Mouse (Mus musculus): Measurements from ENCODE around the gene Fsd1l. TPM values are rescaled to one million over a fixed set of nuclear protein-coding genes. Genes with fewer than 3 reads are reported as not detected.
A peak's percentile ranks its signal among the peaks of the same experiment; 100 is the strongest.

Fsd1l gene
- total and polyA plus RNA-seq, 2 experiments: 0.05 to 0.74 TPM

GRCm38 (mm10) chr4:53595246-53596062 lies 35.8 kb upstream of the Fsd1l start:
- TF ChIP-seq POLR2A (IDR thresholded peaks at IDR 0.05; ENCODE audit: extremely low read depth, insufficient read depth, low read length) (no peak), CTCF (IDR thresholded peaks at IDR 0.05; ENCODE audit: low read depth, low read length) (no peak)
- H3K4me3 ChIP-seq (ENCODE audit: insufficient read depth, low read depth, low read length): peak overlapping the region; percentile 24; the same call in 1 of the 2 replicates
- no peaks in the 10 kb centered on the region for H3K27me3 ChIP-seq (ENCODE audit: control insufficient read depth, insufficient read depth, low read length)
- DNase-seq (ENCODE audit: extremely low read depth, low read depth, low spot score): peak; percentile 99
- no peaks in the 10 kb centered on the region for H3K36me3 ChIP-seq (ENCODE audit: control insufficient read depth, insufficient read depth, low read length)
- peak overlapping the region; percentile 89 for H3K27ac ChIP-seq (replicated peaks; ENCODE audit: insufficient read depth, low read depth, low read length)
- peak overlapping the region; percentile 55 for H3K9ac ChIP-seq (ENCODE audit: low read depth, low read length)
- 27% methylated on average over 12 of the region's 12 CpGs for WGBS
- H3K79me2 ChIP-seq (ENCODE audit: control insufficient read depth, insufficient read depth, low read length): no peaks in the 10 kb centered on the region
- H3K4me1 ChIP-seq (ENCODE audit: control insufficient read depth, insufficient read depth, low read length): peaks cover 11% of the 10 kb centered on the region

DNA sequence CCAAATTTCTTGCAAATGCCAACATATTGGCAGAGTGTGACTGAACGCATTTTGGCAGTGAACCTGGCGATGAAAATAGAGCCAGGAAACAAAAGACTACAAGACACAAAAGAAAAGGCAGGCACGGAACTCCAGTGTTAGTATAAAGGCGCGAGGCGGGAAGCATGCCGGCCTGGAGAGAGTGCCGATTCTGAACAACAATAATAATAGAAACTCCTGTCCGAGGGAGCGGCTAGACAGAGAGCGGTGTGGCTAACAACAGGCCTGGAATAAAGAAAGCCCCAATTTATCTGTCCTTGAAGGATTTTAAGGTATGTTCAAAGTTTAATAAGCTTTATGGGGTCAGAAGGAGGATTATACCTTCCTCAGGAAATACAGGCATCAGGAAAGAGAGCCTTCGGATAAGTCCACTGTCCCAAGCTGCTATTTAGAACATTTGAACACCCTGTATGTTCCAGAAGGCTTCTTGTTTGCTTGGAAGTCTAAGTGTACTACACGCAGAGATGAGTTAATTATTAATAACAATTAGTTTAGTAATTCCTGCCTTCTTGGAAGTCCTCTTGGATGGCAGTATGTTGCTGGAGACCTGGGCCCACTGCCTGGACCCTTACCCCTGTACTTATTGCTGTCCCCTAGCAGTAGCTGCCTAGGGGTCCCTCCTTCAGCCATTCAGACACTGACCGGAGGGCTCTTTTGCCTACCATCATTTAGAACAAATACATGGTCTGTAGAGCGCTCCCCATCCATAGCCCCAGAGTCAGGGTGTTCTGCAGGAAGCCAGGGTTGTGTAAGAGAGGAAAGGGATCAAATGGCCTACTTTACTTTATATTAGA lies 35.0 kb upstream of the Fsd1l start:
- no peaks in the 10 kb centered on the region for H3K79me2 ChIP-seq (ENCODE audit: control insufficient read depth, insufficient read depth, low read length)
- TF ChIP-seq POLR2A (IDR thresholded peaks at IDR 0.05; ENCODE audit: extremely low read depth, insufficient read depth, low read length): no peak
- no peak for TF ChIP-seq CTCF (IDR thresholded peaks at IDR 0.05; ENCODE audit: low read depth, low read length)
- H3K4me3 ChIP-seq (ENCODE audit: insufficient read depth, low read depth, low read length): peak overlapping the region; percentile 24
- H3K36me3 ChIP-seq (ENCODE audit: control insufficient read depth, insufficient read depth, low read length): no peaks in the 10 kb centered on the region
- H3K27ac ChIP-seq (replicated peaks; ENCODE audit: insufficient read depth, low read depth, low read length): peak overlapping the region; percentile 89
- peak; percentile 93 for DNase-seq (ENCODE audit: extremely low read depth, low read depth, low spot score)
- WGBS: 23% methylated on average over 15 of the region's 15 CpGs
- H3K27me3 ChIP-seq (ENCODE audit: control insufficient read depth, insufficient read depth, low read length): no peaks in the 10 kb centered on the region
- H3K9ac ChIP-seq (ENCODE audit: low read depth, low read length): peak overlapping the region; percentile 17; the same call in 1 of the 2 replicates
- peaks cover 8% of the 10 kb centered on the region for H3K4me1 ChIP-seq (ENCODE audit: control insufficient read depth, insufficient read depth, low read length)

DNA sequence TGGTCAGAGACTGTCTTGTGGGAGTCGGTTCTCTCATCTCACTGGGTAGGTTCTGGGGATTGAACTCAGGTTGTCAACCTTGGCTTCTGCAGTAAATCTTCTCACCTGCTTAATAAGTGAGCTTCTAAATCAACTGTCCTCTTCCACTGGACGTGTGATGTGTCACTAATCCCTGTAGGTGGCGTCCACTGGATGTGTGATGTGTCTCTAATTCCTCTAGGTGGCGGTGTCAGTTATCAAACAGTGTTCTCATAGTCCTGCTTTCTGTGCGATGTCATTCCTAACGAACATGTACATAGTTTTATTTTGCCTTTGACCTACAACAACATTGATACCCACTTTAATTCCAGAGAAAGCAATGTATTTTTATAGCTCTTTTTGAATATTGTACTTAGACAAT lies 30.8 kb upstream of the Fsd1l start:
- Histone ChIP-seq H3K9ac (ENCODE audit: low read depth, low read length) (no peak overlapping the region), H3K27ac (replicated peaks; ENCODE audit: insufficient read depth, low read depth, low read length) (no peak overlapping the region), H3K4me3 (ENCODE audit: insufficient read depth, low read depth, low read length) (no peak overlapping the region), H3K4me1 (ENCODE audit: control insufficient read depth, insufficient read depth, low read length) (peaks cover 4% of the 10 kb centered on the region), H3K27me3 (ENCODE audit: control insufficient read depth, insufficient read depth, low read length) (no peaks in the 10 kb centered on the region), H3K36me3 (ENCODE audit: control insufficient read depth, insufficient read depth, low read length) (no peaks in the 10 kb centered on the region), H3K79me2 (ENCODE audit: control insufficient read depth, insufficient read depth, low read length) (no peaks in the 10 kb centered on the region)
- DNase-seq (ENCODE audit: extremely low read depth, low read depth, low spot score): peak; percentile 56
- 56% methylated on average over 6 of the region's 6 CpGs for WGBS
- no peak for TF ChIP-seq POLR2A (IDR thresholded peaks at IDR 0.05; ENCODE audit: extremely low read depth, insufficient read depth, low read length)
- TF ChIP-seq CTCF (IDR thresholded peaks at IDR 0.05; ENCODE audit: low read depth, low read length): peak; percentile 54

DNA sequence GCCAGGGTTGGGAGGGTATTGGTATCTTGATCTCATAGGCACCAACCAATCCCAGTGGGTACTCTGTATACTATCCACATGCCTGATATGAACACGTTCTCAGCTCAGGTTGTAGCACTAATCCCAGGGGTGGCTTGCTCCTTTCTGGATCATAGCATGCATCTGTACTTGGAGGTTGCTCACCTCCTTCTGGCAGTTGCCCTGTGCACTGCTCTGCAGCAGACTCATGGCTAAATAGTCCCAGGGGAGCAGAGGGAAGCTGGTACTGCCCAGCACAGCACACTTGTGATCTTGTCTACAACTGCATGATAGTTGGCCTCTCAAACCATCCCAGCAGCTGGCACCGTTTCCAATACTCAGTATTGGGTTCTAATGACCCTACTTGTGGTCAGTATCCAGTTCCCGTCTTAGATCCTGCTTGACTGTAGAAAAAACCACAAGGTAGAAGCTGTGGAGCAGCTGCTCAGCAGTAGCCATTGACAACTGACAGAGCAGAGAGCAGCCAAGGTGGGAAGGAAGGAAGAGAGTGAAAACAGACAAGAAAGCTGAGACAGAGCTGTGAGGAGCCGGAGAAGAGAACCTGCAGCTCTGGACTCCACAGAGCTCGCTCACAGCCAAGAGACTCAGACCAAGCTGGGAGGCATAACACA lies 16.6 kb upstream of the Fsd1l start:
- Histone ChIP-seq H3K4me1 (ENCODE audit: control insufficient read depth, insufficient read depth, low read length) (no peaks in the 10 kb centered on the region), H3K36me3 (ENCODE audit: control insufficient read depth, insufficient read depth, low read length) (no peaks in the 10 kb centered on the region), H3K27ac (replicated peaks; ENCODE audit: insufficient read depth, low read depth, low read length) (no peak overlapping the region), H3K79me2 (ENCODE audit: control insufficient read depth, insufficient read depth, low read length) (no peaks in the 10 kb centered on the region), H3K4me3 (ENCODE audit: insufficient read depth, low read depth, low read length) (no peak overlapping the region), H3K27me3 (ENCODE audit: control insufficient read depth, insufficient read depth, low read length) (no peaks in the 10 kb centered on the region), H3K9ac (ENCODE audit: low read depth, low read length) (no peak overlapping the region)
- TF ChIP-seq CTCF (IDR thresholded peaks at IDR 0.05; ENCODE audit: low read depth, low read length) (no peak), POLR2A (IDR thresholded peaks at IDR 0.05; ENCODE audit: extremely low read depth, insufficient read depth, low read length) (no peak)
- 92% methylated on average over 5 of the region's 5 CpGs for WGBS
- no peak for DNase-seq (ENCODE audit: extremely low read depth, low read depth, low spot score)

GRCm38 (mm10) chr4:53617968-53618367 lies 13.3 kb upstream of the Fsd1l start:
- Histone ChIP-seq H3K4me1 (ENCODE audit: control insufficient read depth, insufficient read depth, low read length) (no peaks in the 10 kb centered on the region), H3K4me3 (ENCODE audit: insufficient read depth, low read depth, low read length) (no peak overlapping the region), H3K9ac (ENCODE audit: low read depth, low read length) (no peak overlapping the region), H3K36me3 (ENCODE audit: control insufficient read depth, insufficient read depth, low read length) (no peaks in the 10 kb centered on the region), H3K27ac (replicated peaks; ENCODE audit: insufficient read depth, low read depth, low read length) (no peak overlapping the region), H3K27me3 (ENCODE audit: control insufficient read depth, insufficient read depth, low read length) (no peaks in the 10 kb centered on the region), H3K79me2 (ENCODE audit: control insufficient read depth, insufficient read depth, low read length) (no peaks in the 10 kb centered on the region)
- DNase-seq (ENCODE audit: extremely low read depth, low read depth, low spot score): no peak
- WGBS: 86% methylated on average over 3 of the region's 3 CpGs
- no peak for TF ChIP-seq CTCF (IDR thresholded peaks at IDR 0.05; ENCODE audit: low read depth, low read length)

Data from liver, adult 2 months (tissue).